Mouse (Mus musculus) lung, embryonic 15.5 days (tissue): ENCODE measurements around the gene Fndc7. TPM values are rescaled to one million over a fixed set of nuclear protein-coding genes. Genes with fewer than 3 reads are reported as not detected.

Experiments used
- ATAC-seq: fragments of 200-750 bp; cut with Nextera tagmentation; 2 replicates; pipeline ENCODE4 v1.8.0; 2017; ENCODE audit warnings: moderate number of reproducible peaks, borderline replicate concordance; ENCODE audit not compliant: low FRiP score, low TSS enrichment; ENCODE audit errors: extremely low read depth
- H3K27ac ChIP-seq: fragments of 300-500 bp; sonication (generic); 2 replicates; pipeline ENCODE4 v1.5.1; 2015; ENCODE audit warnings: moderate library complexity, mild to moderate bottlenecking, inconsistent platforms
- H3K27me3 ChIP-seq: fragments of 300-500 bp; sonication (generic); 2 replicates; pipeline ENCODE4 v1.6.1; 2015; ENCODE audit warnings: inconsistent platforms
- H3K36me3 ChIP-seq: fragments of 300-500 bp; sonication (generic); 2 replicates; pipeline ENCODE4 v1.6.1; 2015; ENCODE audit warnings: inconsistent platforms
- H3K4me1 ChIP-seq: fragments of 300-500 bp; sonication (generic); 2 replicates; pipeline ENCODE4 v1.6.1; 2015; ENCODE audit warnings: inconsistent platforms
- H3K4me2 ChIP-seq: fragments of 300-500 bp; sonication (generic); 2 replicates; pipeline ENCODE4 v1.6.1; 2015; ENCODE audit warnings: inconsistent platforms, mild to moderate bottlenecking, moderate library complexity
- H3K4me3 ChIP-seq: fragments of 300-500 bp; sonication (generic); 2 replicates; pipeline ENCODE4 v1.5.1; 2015; ENCODE audit warnings: mild to moderate bottlenecking, inconsistent platforms
- H3K9ac ChIP-seq: fragments of 300-500 bp; sonication (generic); 2 replicates; pipeline ENCODE4 v1.6.1; 2015; ENCODE audit warnings: inconsistent platforms
- H3K9me3 ChIP-seq: fragments of 300-500 bp; sonication (generic); 2 replicates; pipeline ENCODE4 v1.6.1; 2016; ENCODE audit warnings: inconsistent platforms
- WGBS: fragments of 180-500 bp; shearing (Covaris S2); methylation state at CpG from one replicate; pipeline ENCODE4 v1.1.7; 2015; 5-methylcytosine and 5-hydroxymethylcytosine counted together
- polyA plus RNA-seq: library from polyadenylated mRNA; unstranded; fragments of >200 nt; fragmentation: Nextera tagmentation; extraction: Ambion mirVana; gene quantifications from 2 replicates; pipeline ENCODE4 v1.2.1, GENCODE M21; 2015

The Fndc7 gene
- polyA plus RNA-seq, 1 experiment from 2014 or later: 0.42 TPM

DNA sequence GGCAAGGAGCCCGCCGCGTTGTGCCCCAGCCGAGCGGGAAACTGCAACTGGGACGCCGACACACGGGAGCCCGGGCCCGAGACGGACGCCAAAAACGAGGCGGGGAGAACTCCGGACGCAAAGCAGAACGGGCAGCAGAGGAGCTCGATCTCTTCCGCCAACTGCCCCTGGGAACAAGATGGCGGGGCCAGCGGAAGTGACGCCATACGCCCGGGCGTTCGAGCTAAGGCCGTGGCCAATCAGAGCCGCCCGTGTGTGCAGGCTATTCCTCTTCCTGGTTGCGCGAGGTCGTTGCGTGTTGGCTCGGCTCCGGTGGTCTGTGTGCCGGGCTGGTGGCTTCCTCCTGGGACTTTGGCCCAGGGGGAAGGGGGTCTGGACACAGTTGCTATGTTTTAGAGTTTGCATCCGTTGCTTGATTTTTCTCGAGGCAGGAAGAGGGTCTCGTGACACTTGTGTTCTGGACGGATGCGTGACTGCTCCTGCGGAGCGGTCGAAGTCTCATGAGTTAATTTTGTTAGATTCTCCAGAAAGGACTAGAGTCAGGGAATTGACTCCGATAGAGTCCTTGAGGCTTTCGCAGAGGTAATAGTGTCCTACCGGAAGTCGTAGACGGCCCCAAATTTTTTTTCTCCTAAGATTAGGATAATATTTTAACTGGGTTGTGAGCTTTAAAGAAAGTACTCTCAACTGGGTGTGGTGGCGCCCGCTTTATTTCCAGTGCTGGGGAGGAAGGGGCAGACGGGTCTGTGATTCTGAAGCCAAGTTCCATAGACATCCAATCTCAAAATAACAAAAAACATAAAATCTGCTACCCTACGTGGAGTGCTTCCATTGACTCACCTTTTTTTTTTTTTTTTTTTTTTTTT is 22.0 kb upstream of the Fndc7 start, which contains the start of gene Prpf38b:
TSS of gene Prpf38b (minus strand) at position 180 of the 866 bp plus-strand sequence.
- no peaks in the 10 kb centered on the region for H3K27me3 ChIP-seq
- H3K27ac ChIP-seq: peak within 1 kb of the TSS; percentile 100
- ATAC-seq: peak; percentile 99
- peaks cover 10% of the 10 kb centered on the region for H3K4me1 ChIP-seq
- H3K9ac ChIP-seq: peak within 1 kb of the TSS; percentile 97
- peak within 1 kb of the TSS; percentile 91 for H3K4me2 ChIP-seq
- H3K36me3 ChIP-seq: peaks cover 13% of the 10 kb centered on the region; the same call in 1 of the 2 replicates
- 1% methylated on average over 53 of the region's 53 CpGs for WGBS
- peak within 1 kb of the TSS; percentile 94 for H3K4me3 ChIP-seq
- H3K9me3 ChIP-seq: no peaks in the 10 kb centered on the region

DNA sequence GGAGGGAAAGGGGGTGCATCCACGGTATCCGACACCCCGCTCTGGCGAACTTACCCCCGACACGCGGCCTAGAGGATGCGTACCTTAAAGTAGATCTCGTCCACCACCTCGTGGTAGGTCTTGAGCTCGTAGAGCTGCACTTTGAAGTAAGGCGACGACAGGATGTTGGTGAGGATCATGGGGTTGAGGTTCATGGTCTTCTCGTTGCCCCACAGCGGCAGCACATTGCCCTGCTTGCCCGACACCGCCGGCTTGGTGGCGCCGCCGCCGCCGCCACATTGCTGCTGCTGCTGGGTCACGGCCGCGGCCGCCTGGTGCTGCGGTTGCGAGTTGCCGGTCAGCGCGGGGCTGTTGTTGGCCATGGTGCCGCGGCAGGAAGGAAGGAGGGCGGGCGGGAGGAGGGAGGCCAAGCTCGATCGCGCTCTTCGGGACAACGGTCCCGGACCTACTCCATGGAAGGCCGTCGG is 21.3 kb upstream of the Fndc7 start:
- Histone ChIP-seq H3K36me3 (peaks cover 18% of the 10 kb centered on the region), H3K27ac (peak overlapping the region; percentile 100), H3K4me1 (peaks cover 10% of the 10 kb centered on the region), H3K9me3 (no peaks in the 10 kb centered on the region), H3K27me3 (no peaks in the 10 kb centered on the region), H3K9ac (peak overlapping the region; percentile 97), H3K4me2 (peak overlapping the region; percentile 91), H3K4me3 (peak overlapping the region; percentile 94)
- WGBS: 2% methylated on average over 32 of the region's 44 CpGs
- peak; percentile 90 for ATAC-seq

DNA sequence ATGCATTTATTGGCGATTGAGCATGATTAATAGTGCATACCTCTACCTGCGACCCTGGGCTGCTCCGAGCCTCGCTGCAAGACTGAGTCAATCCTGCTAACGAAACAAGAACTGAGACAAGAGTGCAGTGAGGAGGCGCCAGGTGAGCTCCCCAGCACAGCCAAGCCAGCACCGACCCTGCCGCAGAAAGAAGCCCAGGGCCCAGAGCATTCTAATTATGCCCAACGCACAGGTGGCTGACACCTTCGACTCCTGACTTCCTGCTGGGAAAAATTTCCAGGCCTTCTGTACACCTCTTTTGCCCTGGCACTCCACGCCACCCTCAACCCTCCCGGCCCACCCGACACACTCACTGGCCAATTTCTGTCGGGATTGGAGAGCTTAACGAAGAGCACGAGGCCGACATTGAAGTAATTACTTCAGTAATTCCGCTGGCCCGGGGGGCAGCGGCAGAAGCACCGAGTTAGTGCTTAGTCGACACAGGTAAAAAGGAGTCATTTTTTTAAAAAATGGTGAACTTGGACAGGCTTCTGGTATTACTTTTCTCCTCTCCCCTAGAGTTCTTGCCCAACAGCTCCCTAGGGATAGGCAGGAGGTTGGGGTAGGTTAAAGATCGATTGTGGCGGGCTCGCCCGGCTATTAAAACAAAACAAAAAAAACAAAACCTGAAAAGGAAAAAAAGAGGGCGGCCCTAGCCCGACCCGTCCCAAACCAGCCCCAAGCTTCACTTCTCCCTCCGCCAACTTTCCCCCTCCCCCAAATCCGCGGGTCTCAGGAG is 20.7 kb upstream of the Fndc7 start:
- ATAC-seq: no peak
- Histone ChIP-seq H3K4me3 (peak overlapping the region; percentile 94), H3K4me1 (peaks cover 10% of the 10 kb centered on the region), H3K4me2 (peak overlapping the region; percentile 91), H3K9ac (peak overlapping the region; percentile 97), H3K27ac (peak overlapping the region; percentile 100), H3K27me3 (no peaks in the 10 kb centered on the region), H3K9me3 (no peaks in the 10 kb centered on the region), H3K36me3 (peaks cover 23% of the 10 kb centered on the region)
- under 1% methylated on average over 32 of the region's 32 CpGs for WGBS

DNA sequence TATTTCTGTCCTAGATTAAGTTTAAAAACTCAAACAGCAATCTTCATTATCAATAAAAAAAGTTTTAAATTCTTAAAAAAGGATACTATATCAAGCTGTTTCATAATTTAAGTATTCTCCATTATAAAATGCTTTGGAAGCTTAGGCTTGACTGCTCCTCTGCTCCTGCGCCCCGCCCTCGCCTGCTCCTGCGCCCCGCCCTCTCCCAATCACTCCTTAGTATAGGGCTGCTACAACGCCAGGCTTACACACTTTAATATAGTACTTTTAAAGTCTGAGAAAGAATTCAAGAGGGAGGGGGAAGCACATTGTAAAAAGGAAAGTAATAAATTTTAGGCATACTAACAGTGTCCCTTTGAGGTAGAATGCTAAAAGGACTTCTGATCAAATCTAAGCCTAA is 13.1 kb upstream of the Fndc7 start:
- Histone ChIP-seq H3K27me3 (no peaks in the 10 kb centered on the region), H3K36me3 (peaks cover 56% of the 10 kb centered on the region), H3K27ac (no peak overlapping the region), H3K4me3 (no peak overlapping the region), H3K4me1 (no peaks in the 10 kb centered on the region), H3K4me2 (no peak overlapping the region), H3K9ac (no peak overlapping the region), H3K9me3 (no peaks in the 10 kb centered on the region)
- 93% methylated on average over 6 of the region's 6 CpGs for WGBS
- no peak for ATAC-seq

DNA sequence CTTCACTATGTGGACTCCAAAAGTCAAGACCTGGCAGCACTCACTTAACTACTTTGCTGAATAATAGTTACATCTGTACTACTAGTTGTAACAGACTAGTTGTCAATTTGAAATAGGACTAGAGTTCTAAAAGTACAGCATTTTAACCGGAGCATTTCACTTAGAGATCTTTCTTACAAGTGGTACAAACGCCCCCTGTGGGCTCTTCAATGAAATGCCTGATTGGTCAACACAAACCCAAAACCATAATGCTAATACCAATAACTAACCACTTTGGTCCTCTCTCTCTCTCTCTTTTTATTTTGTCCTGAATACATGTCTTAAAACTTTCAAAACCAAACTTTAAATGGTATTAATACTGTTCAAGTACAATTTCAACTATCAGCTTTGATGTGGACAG is 12.2 kb upstream of the Fndc7 start:
- no peaks in the 10 kb centered on the region for H3K9me3 ChIP-seq
- H3K4me3 ChIP-seq: no peak overlapping the region
- no peaks in the 10 kb centered on the region for H3K4me1 ChIP-seq
- no peak for ATAC-seq
- no peaks in the 10 kb centered on the region for H3K27me3 ChIP-seq
- no peak overlapping the region for H3K4me2 ChIP-seq
- no peak overlapping the region for H3K27ac ChIP-seq
- WGBS: 48% methylated on average over 2 of the region's 2 CpGs
- peaks cover 52% of the 10 kb centered on the region for H3K36me3 ChIP-seq
- no peak overlapping the region for H3K9ac ChIP-seq

DNA sequence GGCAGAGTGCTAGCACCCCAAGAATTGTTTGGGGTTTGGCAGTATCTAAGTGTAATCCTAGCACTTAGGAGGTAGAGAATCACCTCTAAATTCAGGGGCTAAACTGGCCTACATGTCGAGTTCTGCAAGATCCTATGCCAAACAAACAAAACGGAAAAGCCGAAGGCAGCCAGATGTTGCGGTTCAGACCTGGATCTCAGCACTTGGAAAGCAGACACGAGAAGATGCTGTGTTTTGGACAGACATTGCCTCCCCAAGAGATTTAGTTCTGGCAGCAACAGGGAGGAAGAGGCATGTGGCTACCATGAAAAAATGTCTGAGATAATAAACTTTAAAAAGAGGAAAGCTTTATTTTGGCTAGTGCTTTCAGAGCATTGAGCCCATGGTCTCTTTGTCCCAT is 10.9 kb upstream of the Fndc7 start:
- H3K4me3 ChIP-seq: no peak overlapping the region
- WGBS: 76% methylated on average over 5 of the region's 5 CpGs
- H3K27ac ChIP-seq: no peak overlapping the region
- no peaks in the 10 kb centered on the region for H3K9me3 ChIP-seq
- H3K9ac ChIP-seq: no peak overlapping the region
- H3K4me2 ChIP-seq: no peak overlapping the region
- no peaks in the 10 kb centered on the region for H3K4me1 ChIP-seq
- no peak for ATAC-seq
- H3K36me3 ChIP-seq: peaks cover 42% of the 10 kb centered on the region
- no peaks in the 10 kb centered on the region for H3K27me3 ChIP-seq

DNA sequence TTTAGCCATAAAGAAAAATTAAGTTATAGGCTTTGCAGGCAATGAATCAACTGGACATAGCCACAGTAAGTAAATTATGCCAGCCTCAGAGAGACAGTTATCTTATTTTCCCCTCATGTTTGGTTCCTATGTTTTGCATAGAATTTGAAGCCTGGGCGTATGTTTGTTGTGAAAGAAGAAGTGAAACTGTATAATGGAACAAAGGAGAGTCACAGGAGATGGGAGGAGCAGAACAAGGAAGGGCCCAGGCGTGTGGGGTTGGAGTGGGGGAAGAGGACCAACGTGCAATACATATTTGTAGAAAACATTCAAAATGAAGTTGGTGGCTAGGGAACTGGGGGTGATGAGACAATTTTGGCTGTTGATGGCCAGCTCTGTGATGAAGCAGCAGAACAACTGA is 10.3 kb upstream of the Fndc7 start:
- ATAC-seq: no peak
- no peak overlapping the region for H3K4me3 ChIP-seq
- H3K36me3 ChIP-seq: peaks cover 37% of the 10 kb centered on the region
- no peak overlapping the region for H3K4me2 ChIP-seq
- H3K27ac ChIP-seq: no peak overlapping the region
- H3K27me3 ChIP-seq: no peaks in the 10 kb centered on the region
- no peaks in the 10 kb centered on the region for H3K9me3 ChIP-seq
- no peak overlapping the region for H3K9ac ChIP-seq
- WGBS: 80% methylated on average over 3 of the region's 3 CpGs
- no peaks in the 10 kb centered on the region for H3K4me1 ChIP-seq

DNA sequence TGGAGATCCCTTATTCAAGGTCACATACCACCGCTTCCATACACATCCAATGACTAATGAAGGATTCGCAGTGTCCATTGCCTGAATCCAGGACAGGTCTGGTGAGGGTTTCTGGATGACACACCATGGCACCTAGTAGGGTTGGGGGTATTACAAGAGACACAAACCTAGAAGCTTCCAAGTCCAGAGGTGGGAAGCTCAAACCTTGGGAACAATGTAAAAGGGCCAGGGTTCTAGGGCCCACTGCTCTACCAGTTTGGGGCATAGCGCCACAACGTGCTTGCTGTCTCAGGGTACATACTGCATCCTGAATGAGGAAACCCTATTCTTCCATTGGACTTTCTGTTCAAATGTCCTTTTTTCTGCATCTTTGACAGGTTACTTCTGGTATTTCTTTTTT is 8.8 kb upstream of the Fndc7 start:
- no peak overlapping the region for H3K9ac ChIP-seq
- peaks cover 22% of the 10 kb centered on the region for H3K36me3 ChIP-seq
- no peak overlapping the region for H3K4me3 ChIP-seq
- H3K27me3 ChIP-seq: no peaks in the 10 kb centered on the region
- H3K4me1 ChIP-seq: no peaks in the 10 kb centered on the region
- no peak overlapping the region for H3K27ac ChIP-seq
- no peak overlapping the region for H3K4me2 ChIP-seq
- ATAC-seq: no peak; the same call in 1 of the 2 replicates
- H3K9me3 ChIP-seq: no peaks in the 10 kb centered on the region
- 89% methylated on average over 4 of the region's 4 CpGs for WGBS

DNA sequence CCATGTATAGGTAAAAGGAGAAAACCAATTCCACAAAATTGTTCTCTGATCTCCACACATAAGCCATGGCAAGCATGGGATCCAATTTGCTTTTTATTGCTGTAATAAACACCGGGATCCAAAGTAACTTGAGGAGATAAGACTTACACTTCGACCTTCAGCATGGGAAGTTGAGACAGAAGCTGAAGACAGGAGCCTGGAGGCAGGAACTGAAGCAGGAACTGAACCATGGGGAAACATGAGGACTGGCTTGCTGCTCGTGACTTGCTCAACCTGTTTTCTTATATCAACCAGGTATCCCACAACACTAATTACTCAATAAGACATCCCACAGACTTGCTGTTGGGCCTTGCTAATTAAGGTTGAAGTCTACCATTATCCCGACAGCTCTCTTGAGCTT is 3.1 kb upstream of the Fndc7 start:
- no peak overlapping the region for H3K27ac ChIP-seq
- H3K4me2 ChIP-seq: no peak overlapping the region
- H3K27me3 ChIP-seq: no peaks in the 10 kb centered on the region
- H3K4me1 ChIP-seq: no peaks in the 10 kb centered on the region
- H3K4me3 ChIP-seq: no peak overlapping the region
- H3K9ac ChIP-seq: no peak overlapping the region
- ATAC-seq: no peak
- H3K9me3 ChIP-seq: no peaks in the 10 kb centered on the region
- 57% methylated on average over 4 of the region's 4 CpGs for WGBS
- H3K36me3 ChIP-seq: no peaks in the 10 kb centered on the region

DNA sequence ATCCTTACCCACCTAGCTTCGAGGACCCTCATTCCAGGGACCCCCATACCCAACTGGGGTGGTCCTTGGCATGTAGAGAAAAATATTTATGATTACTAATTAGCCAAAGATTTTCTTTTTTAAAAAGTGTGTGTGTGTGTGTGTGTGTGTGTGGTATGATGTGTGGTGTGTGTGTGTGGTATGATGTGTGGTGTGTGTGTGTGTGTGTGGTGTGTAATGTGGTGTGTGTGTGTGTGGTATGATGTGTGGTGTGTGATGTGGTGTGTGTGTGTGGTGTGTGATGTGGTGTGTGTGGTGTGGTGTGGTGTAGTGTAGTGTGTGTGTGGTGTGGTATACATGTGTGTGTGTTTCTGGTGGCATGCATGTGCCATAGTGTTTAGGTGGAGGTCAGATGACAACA is 2.3 kb upstream of the Fndc7 start:
- WGBS: 63% methylated on average over 1 of the region's 1 CpGs
- Histone ChIP-seq H3K27ac (no peak overlapping the region), H3K4me1 (no peaks in the 10 kb centered on the region), H3K4me2 (no peak overlapping the region), H3K27me3 (no peaks in the 10 kb centered on the region), H3K4me3 (no peak overlapping the region), H3K9me3 (no peaks in the 10 kb centered on the region), H3K9ac (no peak overlapping the region), H3K36me3 (no peaks in the 10 kb centered on the region)
- no peak for ATAC-seq

DNA sequence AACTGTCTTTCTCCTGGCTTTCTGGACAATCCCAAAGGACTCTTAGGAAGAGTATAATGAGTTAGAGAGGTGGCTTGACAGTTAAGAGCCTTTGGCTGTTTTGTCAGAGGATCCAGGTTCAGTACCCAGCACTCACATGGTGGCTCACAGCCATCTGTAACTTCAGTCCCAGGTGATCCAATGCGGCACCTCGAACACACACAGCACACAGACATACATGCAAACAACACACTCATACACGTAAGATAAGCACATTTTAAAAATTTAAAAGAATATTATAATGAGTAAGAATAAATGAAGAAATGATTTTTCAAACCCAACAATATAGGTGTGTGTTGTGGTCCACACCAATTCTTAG is 2.2 kb downstream of the Fndc7 start:
- WGBS: 92% methylated on average over 3 of the region's 3 CpGs
- Histone ChIP-seq H3K4me3 (no peak overlapping the region), H3K4me1 (peaks cover 13% of the 10 kb centered on the region), H3K27me3 (no peaks in the 10 kb centered on the region), H3K9ac (no peak overlapping the region), H3K4me2 (no peak overlapping the region), H3K27ac (no peak overlapping the region), H3K9me3 (no peaks in the 10 kb centered on the region), H3K36me3 (no peaks in the 10 kb centered on the region)
- ATAC-seq: no peak
